Mouse (Mus musculus) hindbrain, embryonic 14.5 days (tissue): ENCODE measurements around the gene Pomgnt1. TPM values are rescaled to one million over a fixed set of nuclear protein-coding genes. Genes with fewer than 3 reads are reported as not detected.

Experiments used
- ATAC-seq: fragments of 200-750 bp; cut with Nextera tagmentation; 2 replicates; pipeline ENCODE4 v1.8.0; 2017; ENCODE audit warnings: moderate number of reproducible peaks, mild to moderate bottlenecking, moderate TSS enrichment, moderate library complexity; ENCODE audit not compliant: low FRiP score
- DNase-seq: peaks from one replicate; pipeline ENCODE4 v3.0.0-alpha.2; 2015; ENCODE audit warnings: low spot score
- H3K27ac ChIP-seq: fragments of 300-500 bp; sonication (generic); 2 replicates; pipeline ENCODE4 v1.5.1; 2014; ENCODE audit warnings: mild to moderate bottlenecking, moderate library complexity
- H3K27me3 ChIP-seq: fragments of 300-500 bp; sonication (generic); 2 replicates; pipeline ENCODE4 v1.6.1; 2014; ENCODE audit warnings: mild to moderate bottlenecking, low read length, mixed read lengths; ENCODE audit not compliant: control insufficient read depth, insufficient read depth
- H3K36me3 ChIP-seq: fragments of 300-500 bp; sonication (generic); replicated peaks from 2 replicates; pipeline ENCODE4 v1.6.1; 2014; ENCODE audit not compliant: control insufficient read depth, insufficient read depth
- H3K4me1 ChIP-seq: fragments of 300-500 bp; sonication (generic); replicated peaks from 2 replicates; pipeline ENCODE4 v1.6.1; 2014; ENCODE audit warnings: antibody characterized with exemption, low read length, mixed read lengths; ENCODE audit not compliant: control insufficient read depth, insufficient read depth
- H3K4me2 ChIP-seq: fragments of 300-500 bp; sonication (generic); replicated peaks from 2 replicates; pipeline ENCODE4 v1.6.1; 2014; ENCODE audit warnings: mild to moderate bottlenecking, moderate library complexity
- H3K4me3 ChIP-seq: fragments of 300-500 bp; sonication (generic); replicated peaks from 2 replicates; pipeline ENCODE4 v1.5.1; 2014; ENCODE audit warnings: mild to moderate bottlenecking, low read length
- H3K9ac ChIP-seq: fragments of 300-500 bp; sonication (generic); 2 replicates; pipeline ENCODE4 v1.6.1; 2014
- H3K9me3 ChIP-seq: fragments of 300-500 bp; sonication (generic); 2 replicates; pipeline ENCODE4 v1.6.1; 2016; ENCODE audit warnings: low read length; ENCODE audit not compliant: control insufficient read depth
- WGBS: fragments of 180-500 bp; shearing (Covaris S2); extraction: QIAGEN DNeasy Blood & Tissue Kit; methylation state at CpG from one replicate; pipeline ENCODE4 v1.1.7; 2014; 5-methylcytosine and 5-hydroxymethylcytosine counted together
- polyA plus RNA-seq: library from polyadenylated mRNA; unstranded; fragments of >200 nt; fragmentation: Nextera tagmentation; extraction: Ambion mirVana; gene quantifications from 2 replicates; pipeline ENCODE4 v1.2.1, GENCODE M21; 2014

Gene Pomgnt1
- polyA plus RNA-seq, 1 experiment from 2014 or later, result 72.1 TPM

DNA sequence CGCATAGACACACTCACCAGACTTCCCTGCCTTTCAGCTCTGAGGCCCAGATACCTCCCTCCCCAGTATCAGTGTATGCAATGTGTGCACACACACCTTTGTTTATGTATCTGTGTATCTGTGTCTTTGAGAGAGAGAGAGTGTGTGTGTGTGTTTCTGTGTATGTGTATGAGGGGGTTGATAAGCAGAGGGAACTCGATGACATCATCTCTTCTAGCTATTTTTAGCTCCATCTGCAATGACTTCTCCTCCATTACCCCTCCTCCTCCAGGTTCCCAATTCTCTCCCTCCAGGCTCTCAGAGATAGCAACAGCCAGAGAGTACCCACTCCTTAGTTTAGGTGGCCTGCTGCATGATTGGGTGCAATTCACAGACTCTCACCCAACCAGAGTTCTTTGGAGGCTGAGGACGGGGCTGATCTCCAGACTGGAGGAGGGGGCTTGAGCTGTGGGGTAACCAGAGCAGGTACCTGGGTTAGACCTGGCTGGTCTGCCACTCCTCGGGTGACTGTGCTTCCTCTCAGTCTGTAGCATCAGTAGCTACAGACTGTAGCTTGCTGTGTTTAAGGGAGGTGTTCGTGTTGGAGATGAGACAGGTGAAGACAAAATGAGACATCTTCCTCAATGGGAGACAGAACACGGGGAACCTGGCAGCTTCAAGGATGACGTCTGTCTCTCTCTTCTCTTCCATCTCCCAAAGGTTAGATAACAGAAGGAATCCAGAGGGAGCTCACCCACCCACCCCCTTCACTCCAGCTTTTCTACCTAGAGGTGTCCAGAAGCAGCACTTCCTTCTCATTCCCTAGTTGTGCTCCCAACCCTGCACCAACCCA is 52.3 kb downstream of the Pomgnt1 start:
- Histone ChIP-seq H3K27me3 (no peaks in the 10 kb centered on the region), H3K27ac (peak overlapping the region; percentile 49; the same call in 1 of the 2 replicates), H3K4me1 (peaks cover 22% of the 10 kb centered on the region), H3K4me3 (no peak overlapping the region), H3K36me3 (no peaks in the 10 kb centered on the region), H3K9ac (peak overlapping the region; percentile 34; the same call in 1 of the 2 replicates), H3K4me2 (no peak overlapping the region; the same call in 1 of the 2 replicates), H3K9me3 (no peaks in the 10 kb centered on the region)
- ATAC-seq (no peak), DNase-seq (no peak)
- 73% methylated on average over 7 of the region's 7 CpGs for WGBS

DNA sequence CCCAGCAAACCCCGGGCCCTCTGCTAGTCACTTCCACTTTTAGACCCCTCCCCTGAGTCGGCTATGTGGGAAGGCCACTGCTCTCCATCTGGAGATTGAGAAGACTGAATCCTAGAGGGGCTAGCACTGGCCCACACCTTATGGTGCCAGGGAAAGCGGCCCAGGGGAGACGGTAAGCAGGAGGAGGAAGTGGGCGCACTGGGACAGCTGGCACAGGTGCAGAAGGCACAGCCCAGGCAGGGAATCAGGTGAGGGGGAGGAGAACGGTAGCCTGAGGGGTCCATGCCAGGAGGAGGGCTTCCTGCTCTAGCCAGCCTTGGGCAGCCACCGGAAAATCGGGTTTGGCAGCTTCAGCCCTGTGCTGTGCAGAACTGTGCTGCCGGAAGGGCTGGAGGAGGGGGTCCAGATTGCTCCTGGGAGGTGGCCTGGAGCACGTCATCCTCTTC is 52.9 kb downstream of the Pomgnt1 start:
- Histone ChIP-seq H3K9ac (peak overlapping the region; percentile 34), H3K4me1 (peaks cover 22% of the 10 kb centered on the region), H3K4me3 (no peak overlapping the region), H3K36me3 (no peaks in the 10 kb centered on the region), H3K27ac (peak overlapping the region; percentile 49; the same call in 1 of the 2 replicates), H3K4me2 (peak overlapping the region; percentile 33), H3K9me3 (no peaks in the 10 kb centered on the region), H3K27me3 (no peaks in the 10 kb centered on the region)
- WGBS, result 20% methylated on average over 10 of the region's 10 CpGs
- DNase-seq (peak; percentile 60), ATAC-seq (peak; percentile 90)

DNA sequence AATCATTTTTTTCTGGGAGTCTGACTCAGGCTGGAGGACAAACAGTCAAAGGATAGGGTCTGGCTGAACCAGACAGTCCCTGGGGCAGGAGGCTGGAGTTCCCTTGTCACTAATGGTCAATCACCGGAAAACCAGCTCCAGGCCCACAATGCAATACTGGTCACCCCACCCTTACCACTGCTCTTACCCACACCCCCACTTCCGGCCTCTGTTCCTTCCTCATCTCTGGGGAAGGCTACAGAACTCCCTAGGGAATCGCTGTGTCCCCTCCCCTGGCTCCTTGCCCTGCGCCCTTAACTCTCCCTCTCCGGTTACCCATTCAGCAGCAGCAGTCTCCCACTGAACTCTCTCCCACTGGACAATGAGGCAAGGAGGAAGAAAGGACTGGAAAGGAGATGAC is 53.5 kb downstream of the Pomgnt1 start:
- no peaks in the 10 kb centered on the region for H3K36me3 ChIP-seq
- ATAC-seq, result 0 out of 2 replicates have a peak, but pooled peaks have one; percentile 36
- DNase-seq, result no peak
- H3K9me3 ChIP-seq, result no peaks in the 10 kb centered on the region
- H3K9ac ChIP-seq, result no peak overlapping the region
- no peak overlapping the region for H3K4me3 ChIP-seq
- peak overlapping the region; percentile 49; the same call in 1 of the 2 replicates for H3K27ac ChIP-seq
- no peaks in the 10 kb centered on the region for H3K27me3 ChIP-seq
- peak overlapping the region; percentile 33 for H3K4me2 ChIP-seq
- H3K4me1 ChIP-seq, result peaks cover 22% of the 10 kb centered on the region
- 30% methylated on average over 4 of the region's 5 CpGs for WGBS

DNA sequence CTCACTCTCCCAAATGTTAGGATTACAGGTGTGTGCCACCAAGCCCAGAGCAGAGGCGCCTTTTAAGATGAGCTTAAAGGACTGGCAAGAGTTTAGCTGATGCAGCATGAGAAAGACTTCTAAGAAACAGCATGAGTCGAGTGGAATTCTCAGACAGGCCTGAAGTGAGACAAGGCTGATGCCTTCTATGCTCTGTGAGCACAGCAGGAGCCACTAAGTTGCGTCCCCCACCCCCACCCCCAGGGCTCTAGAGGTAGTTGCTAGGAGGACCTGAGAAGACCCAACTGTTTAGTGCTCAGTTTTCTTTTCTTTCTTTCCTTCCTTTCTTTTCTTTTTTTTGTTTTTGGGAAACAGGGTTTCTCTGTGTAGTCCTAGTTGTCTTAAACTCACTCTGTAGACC is 58.4 kb downstream of the Pomgnt1 start:
- Histone ChIP-seq H3K27me3 (no peaks in the 10 kb centered on the region), H3K9me3 (no peaks in the 10 kb centered on the region), H3K4me3 (no peak overlapping the region), H3K4me1 (0 out of 2 replicates have a peak, but pooled peaks cover 2% of the 10 kb centered on the region), H3K27ac (no peak overlapping the region), H3K9ac (no peak overlapping the region), H3K4me2 (no peak overlapping the region), H3K36me3 (no peaks in the 10 kb centered on the region)
- DNase-seq (no peak), ATAC-seq (no peak)
- 26% methylated on average over 3 of the region's 3 CpGs for WGBS

DNA sequence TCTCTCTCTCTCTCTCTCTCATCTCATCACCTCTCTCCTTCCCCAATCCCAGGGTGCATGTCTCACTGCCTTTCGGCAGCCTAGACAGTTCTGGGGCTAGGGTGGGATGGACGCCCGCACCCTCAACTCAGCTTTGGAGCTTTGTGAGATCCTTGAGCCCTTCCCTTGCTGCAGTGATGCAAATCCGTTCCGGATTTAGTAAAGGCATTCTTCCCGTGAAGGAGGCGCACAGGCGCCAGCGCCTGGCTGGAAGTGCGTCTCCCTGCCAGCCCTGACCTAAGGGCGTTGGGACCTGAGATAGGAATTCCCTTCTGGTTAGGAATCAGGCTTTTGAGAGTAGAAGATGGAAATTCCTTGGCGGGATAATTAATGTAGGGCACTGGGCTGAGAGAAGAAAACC is 59.1 kb downstream of the Pomgnt1 start:
- Histone ChIP-seq H3K27ac (no peak overlapping the region), H3K4me2 (peak overlapping the region; percentile 33), H3K27me3 (no peaks in the 10 kb centered on the region), H3K36me3 (no peaks in the 10 kb centered on the region), H3K9ac (no peak overlapping the region), H3K4me1 (0 out of 2 replicates have a peak, but pooled peaks cover 2% of the 10 kb centered on the region), H3K4me3 (no peak overlapping the region), H3K9me3 (no peaks in the 10 kb centered on the region)
- DNase-seq (peak; percentile 28), ATAC-seq (no peak)
- 6% methylated on average over 12 of the region's 12 CpGs for WGBS

DNA sequence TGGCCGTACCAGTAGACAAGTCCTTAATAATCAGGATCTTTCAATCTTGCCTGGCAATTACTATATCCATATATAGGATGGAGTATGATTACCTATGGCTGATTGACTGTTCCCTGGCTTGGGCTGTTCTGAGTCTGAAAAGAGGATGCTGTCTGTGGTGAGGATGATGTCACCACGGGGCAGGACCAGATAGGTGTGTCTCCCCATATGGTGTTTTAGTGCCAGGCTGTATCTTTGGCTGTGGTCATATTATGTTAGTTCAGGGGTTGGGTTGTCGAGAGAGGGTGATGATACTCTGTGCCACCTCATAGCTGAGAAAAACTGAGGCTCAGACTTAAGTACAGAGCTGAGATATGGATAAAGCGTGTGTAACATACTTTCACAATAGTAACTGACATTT is 61.4 kb downstream of the Pomgnt1 start:
- no peak overlapping the region for H3K4me2 ChIP-seq
- no peaks in the 10 kb centered on the region for H3K36me3 ChIP-seq
- WGBS, result 95% methylated on average over 4 of the region's 4 CpGs
- H3K9ac ChIP-seq, result no peak overlapping the region
- ATAC-seq (no peak), DNase-seq (no peak)
- H3K27me3 ChIP-seq, result no peaks in the 10 kb centered on the region
- 0 out of 2 replicates have a peak, but pooled peaks cover 2% of the 10 kb centered on the region for H3K4me1 ChIP-seq
- H3K4me3 ChIP-seq, result no peak overlapping the region
- no peak overlapping the region for H3K27ac ChIP-seq
- no peaks in the 10 kb centered on the region for H3K9me3 ChIP-seq

DNA sequence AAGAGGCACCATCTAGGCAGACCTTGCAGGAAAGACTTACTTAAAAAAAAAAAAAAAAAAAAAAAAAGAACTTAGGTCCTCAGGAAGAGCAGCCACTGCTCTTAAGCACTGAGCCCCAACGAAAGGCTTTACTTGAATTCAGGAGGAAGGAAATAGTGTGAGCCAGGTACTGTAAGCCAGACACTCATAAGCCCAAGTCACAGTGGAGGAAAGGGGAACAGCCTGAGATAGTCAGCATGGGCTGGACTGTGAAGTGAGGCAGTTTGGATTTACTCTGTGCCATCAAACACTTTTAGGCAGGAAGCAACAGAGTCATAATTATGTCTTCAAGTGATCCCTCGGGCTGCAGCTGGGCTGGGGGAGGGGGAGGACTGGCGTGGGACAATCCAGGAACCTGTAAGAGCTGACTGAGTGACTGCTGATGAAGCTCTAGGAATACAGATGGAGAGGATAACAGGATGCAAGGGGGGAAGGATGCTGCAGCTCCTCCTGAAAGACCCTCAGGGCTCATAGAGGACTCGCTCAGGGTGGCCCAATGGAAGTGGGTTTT is 68.7 kb downstream of the Pomgnt1 start:
- H3K27ac ChIP-seq, result no peak overlapping the region
- H3K27me3 ChIP-seq, result no peaks in the 10 kb centered on the region
- H3K36me3 ChIP-seq, result no peaks in the 10 kb centered on the region
- no peaks in the 10 kb centered on the region for H3K4me1 ChIP-seq
- 66% methylated on average over 4 of the region's 4 CpGs for WGBS
- ATAC-seq, result no peak
- DNase-seq, result no peak
- no peak overlapping the region for H3K4me3 ChIP-seq
- no peak overlapping the region for H3K9ac ChIP-seq
- no peaks in the 10 kb centered on the region for H3K9me3 ChIP-seq
- no peak overlapping the region for H3K4me2 ChIP-seq

DNA sequence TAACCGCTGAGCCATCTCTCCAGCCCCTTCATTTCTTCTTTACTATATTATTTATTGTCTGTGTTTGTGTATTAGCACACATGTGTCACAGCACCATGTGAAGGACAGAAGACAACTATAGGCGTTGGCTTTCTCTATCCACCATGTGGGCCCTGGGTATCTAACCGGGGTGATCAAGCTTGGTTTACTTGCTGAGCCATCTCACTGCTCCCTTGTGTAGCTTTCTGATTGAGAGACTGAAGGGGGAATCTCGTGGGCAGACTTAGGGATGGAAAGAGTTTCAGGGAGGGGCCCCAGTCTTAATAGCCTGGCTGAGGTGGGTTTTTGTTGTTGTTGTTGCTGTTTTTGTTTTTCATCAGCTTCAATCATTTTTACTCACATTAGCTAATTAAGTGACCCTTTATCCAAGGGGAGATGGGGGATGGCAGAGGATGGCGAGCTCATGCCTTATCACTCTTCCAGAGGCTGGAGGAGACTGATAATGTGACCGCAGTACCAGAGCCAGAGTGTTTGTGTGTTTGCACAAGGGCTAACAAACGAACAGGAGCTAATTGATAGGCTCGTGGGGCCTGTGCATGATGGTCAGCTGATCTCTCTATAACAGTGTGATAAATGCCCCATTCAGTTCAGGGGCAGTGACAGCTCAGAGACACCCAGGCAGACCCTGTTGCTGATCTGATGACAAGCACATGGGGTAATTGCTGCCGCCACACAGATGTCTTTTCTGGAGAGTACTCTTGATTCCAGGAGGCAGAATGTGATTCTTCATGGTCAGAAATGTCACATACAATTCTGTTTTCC is 70.1 kb downstream of the Pomgnt1 start:
- ATAC-seq, result no peak
- Histone ChIP-seq H3K9ac (no peak overlapping the region), H3K27ac (no peak overlapping the region), H3K4me2 (no peak overlapping the region), H3K36me3 (no peaks in the 10 kb centered on the region), H3K27me3 (no peaks in the 10 kb centered on the region), H3K4me3 (no peak overlapping the region), H3K4me1 (no peaks in the 10 kb centered on the region), H3K9me3 (no peaks in the 10 kb centered on the region)
- DNase-seq, result no peak
- 69% methylated on average over 9 of the region's 9 CpGs for WGBS

DNA sequence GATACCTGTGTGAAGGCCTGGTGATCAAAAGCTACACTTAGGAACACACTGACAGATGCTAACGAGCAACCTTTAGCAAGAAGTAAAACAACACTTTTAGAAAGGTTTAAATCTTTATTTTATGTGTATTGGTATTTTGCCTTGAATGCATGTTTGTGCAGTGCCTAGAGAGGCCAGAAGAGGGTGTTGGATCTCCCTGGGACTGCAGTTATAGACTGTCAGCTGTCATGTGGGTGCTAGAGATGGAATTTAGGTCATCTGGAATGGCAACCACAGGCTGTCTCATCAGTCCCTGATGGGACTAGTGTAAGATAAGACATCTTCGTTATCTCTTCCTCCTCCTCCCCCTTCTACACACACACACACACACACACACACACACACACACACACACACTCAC is 74.8 kb downstream of the Pomgnt1 start:
- 78% methylated on average over 2 of the region's 2 CpGs for WGBS
- no peak for ATAC-seq

More for the DNA sequence above, 74.8 kb downstream of the Pomgnt1 start:
- H3K9me3 ChIP-seq, result no peaks in the 10 kb centered on the region
- no peak overlapping the region for H3K9ac ChIP-seq
- no peak overlapping the region for H3K4me2 ChIP-seq
- no peaks in the 10 kb centered on the region for H3K4me1 ChIP-seq
- DNase-seq, result no peak
- no peaks in the 10 kb centered on the region for H3K36me3 ChIP-seq
- no peak overlapping the region for H3K27ac ChIP-seq
- no peak overlapping the region for H3K4me3 ChIP-seq
- H3K27me3 ChIP-seq, result no peaks in the 10 kb centered on the region
